Mouse (Mus musculus): ENCODE measurements around the gene Gle1. TPM values are rescaled to one million over a fixed set of nuclear protein-coding genes. Genes with fewer than 3 reads are reported as not detected.

Gene Gle1
- total RNA-seq, 2 experiments from 2014 or later, result 23.2 to 28.3 TPM

- H3K27ac ChIP-seq, result no peak overlapping the region
- no peak for TF ChIP-seq CTCF (IDR thresholded peaks at IDR 0.05)
- no peak overlapping the region for H3K4me3 ChIP-seq
Observed at GRCm38 (mm10) chr2:29917621-29918020, 17.6 kb upstream of the Gle1 start.

GRCm38 (mm10) chr2:29922011-29922410 lies 13.2 kb upstream of the Gle1 start:
- H3K27ac ChIP-seq, result no peak overlapping the region
- DNase-seq, result peak; percentile 84
- intact Hi-C loops (cut with DNase I), result no loop called here
- no peak for TF ChIP-seq CTCF (IDR thresholded peaks at IDR 0.05)
- H3K4me3 ChIP-seq, result no peak overlapping the region

More at GRCm38 (mm10) chr2:29917621-29918020, 17.6 kb upstream of the Gle1 start:
- DNase-seq, result no peak
- intact Hi-C loops (cut with DNase I), result no loop called here

GRCm38 (mm10) chr2:29926542-29926941 lies 8.7 kb upstream of the Gle1 start:
- intact Hi-C loops (cut with DNase I), result no loop called here
- Histone ChIP-seq H3K4me3 (no peak overlapping the region), H3K27ac (no peak overlapping the region)
- DNase-seq, result no peak
- TF ChIP-seq CTCF (IDR thresholded peaks at IDR 0.05), result no peak

GRCm38 (mm10) chr2:29930506-29930905 lies 4.7 kb upstream of the Gle1 start:
- TF ChIP-seq CTCF (IDR thresholded peaks at IDR 0.05), result no peak
- DNase-seq, result no peak
- intact Hi-C loops (cut with DNase I), result no loop called here
- Histone ChIP-seq H3K4me3 (no peak overlapping the region), H3K27ac (no peak overlapping the region)

GRCm38 (mm10) chr2:29931194-29931593 lies 4.0 kb upstream of the Gle1 start:
- no peak overlapping the region for H3K4me3 ChIP-seq
- no peak overlapping the region for H3K27ac ChIP-seq
- DNase-seq, result no peak
- no peak for TF ChIP-seq CTCF (IDR thresholded peaks at IDR 0.05)
- intact Hi-C loops (cut with DNase I), result no loop called here

- no peak overlapping the region for H3K27ac ChIP-seq
- no peak for TF ChIP-seq CTCF (IDR thresholded peaks at IDR 0.05)
- no peak overlapping the region for H3K4me3 ChIP-seq
- no peak for DNase-seq
- intact Hi-C loops (cut with DNase I), result no loop called here
Observed at GRCm38 (mm10) chr2:29940073-29940472, 4.8 kb downstream of the Gle1 start.

GRCm38 (mm10) chr2:29940826-29941225 lies 5.6 kb downstream of the Gle1 start:
- intact Hi-C loops (cut with DNase I), result no loop called here
- no peak for DNase-seq
- TF ChIP-seq CTCF (IDR thresholded peaks at IDR 0.05), result no peak
- Histone ChIP-seq H3K27ac (no peak overlapping the region), H3K4me3 (no peak overlapping the region)

- Histone ChIP-seq H3K27ac (peak overlapping the region; percentile 86), H3K4me3 (peak overlapping the region; percentile 35)
- DNase-seq, result no peak
- TF ChIP-seq CTCF (IDR thresholded peaks at IDR 0.05), result no peak
- intact Hi-C loops (cut with DNase I), result no loop called here
Observed at GRCm38 (mm10) chr2:29944723-29945122, 9.5 kb downstream of the Gle1 start.

- DNase-seq, result no peak
- no peak for TF ChIP-seq CTCF (IDR thresholded peaks at IDR 0.05)
- intact Hi-C loops (cut with DNase I), result no loop called here
Observed at GRCm38 (mm10) chr2:29948896-29949295, 13.7 kb downstream of the Gle1 start.

GRCm38 (mm10) chr2:29961246-29961645 lies 26.0 kb downstream of the Gle1 start:
- Histone ChIP-seq H3K27ac (no peak overlapping the region), H3K4me3 (no peak overlapping the region)
- TF ChIP-seq CTCF (IDR thresholded peaks at IDR 0.05), result no peak
- no peak for DNase-seq
- intact Hi-C loops (cut with DNase I), result no loop called here

More at GRCm38 (mm10) chr2:29948896-29949295, 13.7 kb downstream of the Gle1 start:
- no peak overlapping the region for H3K4me3 ChIP-seq
- no peak overlapping the region for H3K27ac ChIP-seq

- TF ChIP-seq CTCF (IDR thresholded peaks at IDR 0.05), result no peak
- peak; percentile 31 for DNase-seq
- Histone ChIP-seq H3K27ac (peak overlapping the region; percentile 99), H3K4me3 (peak overlapping the region; percentile 97)
- intact Hi-C loops (cut with DNase I), result no loop called here
Observed at GRCm38 (mm10) chr2:29964354-29965249, 29.4 kb downstream of the Gle1 start.

GRCm38 (mm10) chr2:29965250-29965843 lies 30.1 kb downstream of the Gle1 start, which contains the start of gene Sptan1:
Gene Sptan1, plus strand, starts transcription at chr2:29965560.
- peak; percentile 99 for DNase-seq
- Histone ChIP-seq H3K27ac (peak within 1 kb of the TSS; percentile 99), H3K4me3 (peak within 1 kb of the TSS; percentile 97)
- no peak for TF ChIP-seq CTCF (IDR thresholded peaks at IDR 0.05)
- intact Hi-C loops (cut with DNase I), result no loop called here

GRCm38 (mm10) chr2:29965906-29966305 lies 30.7 kb downstream of the Gle1 start:
- intact Hi-C loops (cut with DNase I), result no loop called here
- H3K27ac ChIP-seq, result peak overlapping the region; percentile 99
- DNase-seq, result no peak
- TF ChIP-seq CTCF (IDR thresholded peaks at IDR 0.05), result peak; percentile 34; the same call in 1 of the 2 replicates
- peak overlapping the region; percentile 97 for H3K4me3 ChIP-seq

Data from gastrocnemius, adult 2 months (tissue).